Mouse (Mus musculus): ENCODE data around the gene Psmb3. TPM values are rescaled to one million over a fixed set of nuclear protein-coding genes. Genes with fewer than 3 reads are reported as not detected.

The Psmb3 gene
- polyA plus RNA-seq, 1 experiment from 2014 or later: 200 TPM

DNA sequence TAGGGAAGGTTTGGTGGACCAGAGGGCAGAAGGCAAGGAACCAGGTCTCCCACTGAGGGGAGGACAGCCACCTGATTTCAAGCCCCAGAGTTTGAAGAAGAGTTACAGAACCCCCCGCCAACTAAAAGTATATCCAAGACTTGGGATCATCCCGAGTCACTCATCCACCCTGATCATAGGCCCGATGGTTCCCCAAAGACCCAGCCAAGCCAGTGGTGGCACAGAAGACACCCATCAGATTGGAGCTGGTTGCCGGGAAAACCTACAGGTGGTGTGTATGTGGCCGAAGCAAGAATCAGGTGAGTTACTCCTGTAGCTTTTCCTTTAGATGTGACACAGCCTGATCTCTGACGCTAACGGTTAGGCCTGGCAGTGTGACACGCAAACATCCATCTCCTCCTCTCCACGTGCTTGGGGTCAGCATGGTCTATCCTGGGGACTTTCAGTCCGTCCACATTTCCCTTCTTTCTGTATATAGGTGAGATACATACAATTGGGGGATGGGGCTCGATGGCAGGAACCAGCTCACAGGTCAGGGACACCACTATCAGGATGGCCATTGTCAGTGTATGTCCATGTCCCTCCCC lies 16.8 kb upstream of the Psmb3 start:
- Histone ChIP-seq H3K36me3 (ENCODE audit: control insufficient read depth, insufficient read depth) (no peaks in the 10 kb centered on the region), H3K4me1 (ENCODE audit: control insufficient read depth, low read depth, low read length) (peaks cover 6% of the 10 kb centered on the region), H3K9me3 (replicated peaks; ENCODE audit: control insufficient read depth, low read length) (no peaks in the 10 kb centered on the region), H3K4me2 (ENCODE audit: low read depth, low read length) (peak overlapping the region; percentile 57), H3K4me3 (ENCODE audit: low read depth, low read length) (peak overlapping the region; percentile 36), H3K27ac (ENCODE audit: low read length) (no peak overlapping the region), H3K27me3 (ENCODE audit: control insufficient read depth, insufficient read depth, low read depth, low read length) (peaks cover 5% of the 10 kb centered on the region), H3K9ac (ENCODE audit: low read depth, low read length) (no peak overlapping the region; the same call in 1 of the 2 replicates)
- ATAC-seq (ENCODE audit: low read depth): no peak
- WGBS (ENCODE audit: insufficient replicate concordance): 47% methylated on average over 11 of the region's 11 CpGs

DNA sequence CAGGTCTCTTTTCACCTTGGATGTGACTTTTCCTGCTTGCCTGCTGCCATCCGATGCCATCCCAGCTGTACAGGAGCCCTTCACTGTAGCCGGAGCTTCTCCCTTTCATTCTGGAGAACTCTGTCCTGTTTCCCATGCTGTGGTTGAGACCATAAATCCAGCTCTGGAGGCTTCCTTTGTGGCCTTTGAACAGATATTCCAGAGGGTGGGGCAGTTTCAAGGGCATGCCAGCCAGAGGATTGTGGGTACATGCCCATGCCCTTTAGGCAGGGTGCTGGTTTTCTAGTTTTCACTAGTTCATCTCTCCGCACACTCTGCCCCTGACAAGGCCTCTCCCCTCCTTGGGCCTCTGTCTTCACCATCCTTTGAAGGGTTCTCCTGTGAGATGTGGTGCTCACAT lies 16.1 kb upstream of the Psmb3 start:
- H3K4me3 ChIP-seq (ENCODE audit: low read depth, low read length): no peak overlapping the region
- H3K9ac ChIP-seq (ENCODE audit: low read depth, low read length): no peak overlapping the region
- no peak overlapping the region for H3K27ac ChIP-seq (ENCODE audit: low read length)
- peaks cover 5% of the 10 kb centered on the region for H3K27me3 ChIP-seq (ENCODE audit: control insufficient read depth, insufficient read depth, low read depth, low read length)
- H3K9me3 ChIP-seq (replicated peaks; ENCODE audit: control insufficient read depth, low read length): no peaks in the 10 kb centered on the region
- H3K4me2 ChIP-seq (ENCODE audit: low read depth, low read length): no peak overlapping the region
- peaks cover 6% of the 10 kb centered on the region for H3K4me1 ChIP-seq (ENCODE audit: control insufficient read depth, low read depth, low read length)
- WGBS (ENCODE audit: insufficient replicate concordance): 75% methylated on average over 3 of the region's 3 CpGs
- ATAC-seq (ENCODE audit: low read depth): no peak
- H3K36me3 ChIP-seq (ENCODE audit: control insufficient read depth, insufficient read depth): no peaks in the 10 kb centered on the region

DNA sequence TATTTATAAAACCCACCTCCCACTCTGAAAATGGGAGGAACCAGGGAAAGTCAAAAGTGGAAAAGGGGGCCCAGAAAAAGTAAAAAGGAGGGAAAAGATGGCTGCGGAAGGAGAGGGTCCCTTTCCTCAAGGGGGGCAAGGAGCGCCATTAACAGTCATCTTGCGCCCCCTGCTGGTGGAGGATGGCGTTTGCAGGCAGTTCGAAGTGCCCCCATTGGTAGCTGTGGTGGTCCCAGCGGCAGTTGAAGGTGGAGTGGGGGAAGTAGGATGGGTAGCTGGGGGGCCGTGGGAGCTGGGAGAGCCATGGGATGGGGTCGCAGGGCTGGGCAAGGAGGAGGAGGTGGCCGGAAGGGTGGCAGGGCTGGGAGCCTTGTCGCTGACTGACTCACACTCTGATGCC lies 13.3 kb upstream of the Psmb3 start:
- no peak overlapping the region for H3K9ac ChIP-seq (ENCODE audit: low read depth, low read length)
- peaks cover 6% of the 10 kb centered on the region for H3K4me1 ChIP-seq (ENCODE audit: control insufficient read depth, low read depth, low read length)
- no peak overlapping the region for H3K4me2 ChIP-seq (ENCODE audit: low read depth, low read length)
- H3K27me3 ChIP-seq (ENCODE audit: control insufficient read depth, insufficient read depth, low read depth, low read length): peaks cover 5% of the 10 kb centered on the region
- H3K27ac ChIP-seq (ENCODE audit: low read length): no peak overlapping the region
- 19% methylated on average over 10 of the region's 10 CpGs for WGBS (ENCODE audit: insufficient replicate concordance)
- no peak overlapping the region for H3K4me3 ChIP-seq (ENCODE audit: low read depth, low read length)
- no peaks in the 10 kb centered on the region for H3K9me3 ChIP-seq (replicated peaks; ENCODE audit: control insufficient read depth, low read length)
- H3K36me3 ChIP-seq (ENCODE audit: control insufficient read depth, insufficient read depth): no peaks in the 10 kb centered on the region
- no peak for ATAC-seq (ENCODE audit: low read depth)

DNA sequence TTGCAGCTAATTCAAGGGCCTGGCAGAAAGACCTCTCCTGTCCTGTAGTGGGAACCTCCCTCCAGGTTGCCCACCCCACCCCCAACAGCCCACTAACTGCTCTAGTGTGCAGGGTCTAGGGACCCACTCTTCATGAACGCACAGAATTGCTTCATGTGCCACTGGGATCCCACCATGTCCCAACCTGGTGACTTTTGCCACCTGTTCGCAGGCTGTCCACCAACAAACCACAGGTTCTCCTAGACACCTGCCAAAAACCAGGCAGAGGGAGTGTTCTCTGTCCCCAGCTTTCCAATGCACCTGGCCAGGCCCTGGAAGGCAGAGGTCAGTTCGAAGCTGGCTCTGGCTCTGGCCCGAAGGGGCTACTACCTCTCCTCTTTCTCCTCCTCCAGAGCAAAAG lies 8.8 kb upstream of the Psmb3 start:
- Histone ChIP-seq H3K4me1 (ENCODE audit: control insufficient read depth, low read depth, low read length) (peaks cover 3% of the 10 kb centered on the region; the same call in 1 of the 2 replicates), H3K27ac (ENCODE audit: low read length) (no peak overlapping the region), H3K36me3 (ENCODE audit: control insufficient read depth, insufficient read depth) (no peaks in the 10 kb centered on the region), H3K27me3 (ENCODE audit: control insufficient read depth, insufficient read depth, low read depth, low read length) (peaks cover 18% of the 10 kb centered on the region), H3K4me2 (ENCODE audit: low read depth, low read length) (no peak overlapping the region), H3K9me3 (replicated peaks; ENCODE audit: control insufficient read depth, low read length) (no peaks in the 10 kb centered on the region), H3K9ac (ENCODE audit: low read depth, low read length) (no peak overlapping the region), H3K4me3 (ENCODE audit: low read depth, low read length) (no peak overlapping the region)
- no peak for ATAC-seq (ENCODE audit: low read depth)
- WGBS (ENCODE audit: insufficient replicate concordance): 67% methylated on average over 4 of the region's 4 CpGs

DNA sequence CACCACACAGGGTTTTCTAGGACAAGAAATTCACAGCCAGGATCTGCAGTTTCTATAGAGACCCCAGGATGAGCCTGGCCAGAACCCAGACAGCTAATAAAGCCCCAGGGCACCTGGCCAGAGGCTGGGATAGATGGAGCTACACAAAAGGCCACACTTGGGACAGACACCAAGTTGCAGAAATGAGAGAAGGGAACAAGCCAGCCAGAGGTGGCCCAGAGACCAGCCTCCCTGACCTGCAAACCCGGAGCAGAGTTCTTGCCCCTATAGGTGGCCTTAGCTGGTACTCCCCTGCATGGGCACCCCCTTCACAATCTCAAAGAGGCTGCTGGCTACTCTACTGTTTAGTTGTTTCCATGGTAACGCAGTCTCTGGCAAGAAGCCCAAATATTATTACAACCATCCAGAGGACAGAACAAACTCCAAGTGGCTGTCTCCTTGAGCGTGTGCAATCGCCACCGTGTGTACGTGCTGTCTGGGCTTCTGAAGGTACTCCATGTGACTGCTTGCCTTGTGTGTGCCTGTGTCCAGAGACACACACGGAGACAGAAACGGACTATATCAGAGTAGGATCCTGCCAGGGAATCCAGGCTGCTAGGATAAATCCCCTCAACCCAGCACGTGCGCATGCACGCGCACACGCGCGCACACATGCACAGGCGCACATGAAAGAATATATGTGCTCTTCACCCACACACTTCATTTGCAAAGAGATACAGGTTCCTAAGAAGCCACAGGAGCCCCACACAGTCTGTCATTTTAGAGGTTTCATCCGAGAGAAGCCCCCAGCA lies 8.1 kb upstream of the Psmb3 start:
- 75% methylated on average over 17 of the region's 17 CpGs for WGBS (ENCODE audit: insufficient replicate concordance)
- Histone ChIP-seq H3K36me3 (ENCODE audit: control insufficient read depth, insufficient read depth) (no peaks in the 10 kb centered on the region), H3K4me2 (ENCODE audit: low read depth, low read length) (no peak overlapping the region), H3K9me3 (replicated peaks; ENCODE audit: control insufficient read depth, low read length) (no peaks in the 10 kb centered on the region), H3K4me3 (ENCODE audit: low read depth, low read length) (no peak overlapping the region), H3K27me3 (ENCODE audit: control insufficient read depth, insufficient read depth, low read depth, low read length) (peaks cover 25% of the 10 kb centered on the region), H3K27ac (ENCODE audit: low read length) (0 out of 2 replicates have a peak overlapping the region, but pooled peaks have one; percentile 22), H3K9ac (ENCODE audit: low read depth, low read length) (no peak overlapping the region), H3K4me1 (ENCODE audit: control insufficient read depth, low read depth, low read length) (peaks cover 3% of the 10 kb centered on the region; the same call in 1 of the 2 replicates)
- peak; percentile 68 for ATAC-seq (ENCODE audit: low read depth)

DNA sequence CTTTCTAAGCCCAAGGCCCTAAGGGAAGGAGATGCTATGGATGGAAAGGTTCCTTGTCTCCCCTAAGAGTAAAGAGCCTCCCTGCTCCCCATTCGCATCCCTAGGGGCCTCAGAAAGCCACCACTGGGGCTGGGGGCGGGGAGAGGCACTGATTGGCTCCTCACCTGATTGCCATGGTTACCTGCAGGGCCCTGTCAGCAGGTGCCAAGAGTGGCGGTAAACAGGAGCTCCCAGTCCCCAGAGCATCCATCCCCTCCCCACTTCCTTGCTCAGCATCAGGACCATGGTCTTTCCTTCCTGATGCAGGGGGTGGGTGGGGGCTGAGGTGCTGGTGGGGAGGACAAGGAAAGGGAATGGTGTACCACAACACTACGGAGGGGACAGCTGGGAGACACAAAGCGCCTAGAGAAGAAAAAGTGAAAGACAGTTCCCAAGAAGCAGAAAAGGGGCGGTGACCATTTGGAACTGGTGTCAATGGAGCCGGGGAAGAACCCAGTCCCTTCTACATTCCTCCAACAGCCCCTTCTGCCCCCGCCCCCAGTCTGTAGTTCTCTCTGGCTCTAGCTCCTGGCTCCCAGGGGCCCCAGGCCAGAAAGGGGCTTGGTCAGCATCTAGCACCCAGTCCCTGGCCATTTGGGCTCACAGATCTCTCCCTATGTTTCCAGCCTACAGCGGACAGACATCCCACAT lies 7.3 kb upstream of the Psmb3 start:
- no peak overlapping the region for H3K4me3 ChIP-seq (ENCODE audit: low read depth, low read length)
- peaks cover 33% of the 10 kb centered on the region for H3K27me3 ChIP-seq (ENCODE audit: control insufficient read depth, insufficient read depth, low read depth, low read length)
- H3K9ac ChIP-seq (ENCODE audit: low read depth, low read length): no peak overlapping the region
- H3K4me1 ChIP-seq (ENCODE audit: control insufficient read depth, low read depth, low read length): peaks cover 3% of the 10 kb centered on the region; the same call in 1 of the 2 replicates
- H3K27ac ChIP-seq (ENCODE audit: low read length): 0 out of 2 replicates have a peak overlapping the region, but pooled peaks have one; percentile 22
- no peak for ATAC-seq (ENCODE audit: low read depth)
- H3K9me3 ChIP-seq (replicated peaks; ENCODE audit: control insufficient read depth, low read length): no peaks in the 10 kb centered on the region
- 59% methylated on average over 9 of the region's 9 CpGs for WGBS (ENCODE audit: insufficient replicate concordance)
- no peaks in the 10 kb centered on the region for H3K36me3 ChIP-seq (ENCODE audit: control insufficient read depth, insufficient read depth)
- no peak overlapping the region for H3K4me2 ChIP-seq (ENCODE audit: low read depth, low read length)

DNA sequence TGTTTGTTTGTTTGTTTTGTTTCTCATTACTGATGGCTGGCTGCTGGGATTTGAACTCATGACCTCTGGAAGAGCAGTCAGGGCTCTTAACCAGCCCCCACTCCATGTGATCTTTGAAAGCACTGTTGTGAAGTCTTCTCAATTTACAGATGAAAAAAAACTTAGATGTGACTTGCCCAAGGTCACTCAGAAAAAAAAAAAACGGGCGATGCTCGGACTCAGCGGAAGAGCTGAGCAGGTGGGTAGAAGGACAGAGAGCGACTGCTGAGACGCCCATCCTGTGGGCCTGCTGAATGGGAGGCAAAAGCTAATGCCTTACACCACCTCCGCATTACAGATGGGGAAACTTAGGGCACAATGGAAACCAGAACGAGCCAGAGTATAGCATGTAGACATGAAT lies 6.5 kb upstream of the Psmb3 start:
- Histone ChIP-seq H3K9me3 (replicated peaks; ENCODE audit: control insufficient read depth, low read length) (no peaks in the 10 kb centered on the region), H3K9ac (ENCODE audit: low read depth, low read length) (no peak overlapping the region), H3K36me3 (ENCODE audit: control insufficient read depth, insufficient read depth) (no peaks in the 10 kb centered on the region), H3K4me2 (ENCODE audit: low read depth, low read length) (no peak overlapping the region), H3K4me3 (ENCODE audit: low read depth, low read length) (no peak overlapping the region), H3K27ac (ENCODE audit: low read length) (no peak overlapping the region), H3K27me3 (ENCODE audit: control insufficient read depth, insufficient read depth, low read depth, low read length) (peaks cover 41% of the 10 kb centered on the region), H3K4me1 (ENCODE audit: control insufficient read depth, low read depth, low read length) (peaks cover 3% of the 10 kb centered on the region)
- ATAC-seq (ENCODE audit: low read depth): no peak
- 70% methylated on average over 8 of the region's 8 CpGs for WGBS (ENCODE audit: insufficient replicate concordance)

DNA sequence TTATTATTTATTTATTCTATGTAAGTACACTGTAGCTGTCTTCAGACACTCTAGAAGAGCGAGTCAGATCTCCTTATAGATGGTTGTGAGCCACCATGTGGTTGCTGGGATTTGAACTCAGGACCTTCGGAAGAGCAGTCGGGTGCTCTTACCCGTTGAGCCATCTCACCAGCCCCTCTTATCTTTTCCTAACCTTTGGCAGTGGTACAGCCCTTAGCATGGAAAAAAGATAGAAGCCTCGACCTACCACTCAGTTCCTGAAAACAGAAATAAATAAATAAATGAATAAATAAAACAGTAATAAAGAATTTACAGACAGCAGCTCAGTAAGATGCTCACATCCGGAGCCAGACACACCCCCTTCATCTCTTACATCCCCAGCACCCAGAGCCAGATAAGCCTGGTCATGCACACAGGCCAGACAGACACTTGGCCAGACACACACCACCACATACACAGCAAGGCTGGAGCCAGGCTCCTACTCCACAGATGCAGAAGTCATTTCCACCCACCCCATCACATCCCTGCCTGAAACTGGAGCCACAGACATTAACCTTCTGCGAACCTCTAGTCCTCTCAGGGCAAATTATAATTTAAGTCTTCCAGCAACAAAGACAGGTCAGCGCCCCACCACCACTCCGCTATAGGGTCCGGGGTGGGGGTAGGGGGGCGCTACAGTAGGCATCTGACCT lies 5.9 kb upstream of the Psmb3 start:
- no peaks in the 10 kb centered on the region for H3K36me3 ChIP-seq (ENCODE audit: control insufficient read depth, insufficient read depth)
- no peaks in the 10 kb centered on the region for H3K9me3 ChIP-seq (replicated peaks; ENCODE audit: control insufficient read depth, low read length)
- 53% methylated on average over 11 of the region's 11 CpGs for WGBS (ENCODE audit: insufficient replicate concordance)
- H3K4me3 ChIP-seq (ENCODE audit: low read depth, low read length): no peak overlapping the region
- peaks cover 8% of the 10 kb centered on the region for H3K4me1 ChIP-seq (ENCODE audit: control insufficient read depth, low read depth, low read length)
- H3K9ac ChIP-seq (ENCODE audit: low read depth, low read length): no peak overlapping the region
- H3K4me2 ChIP-seq (ENCODE audit: low read depth, low read length): peak overlapping the region; percentile 70; the same call in 1 of the 2 replicates
- no peak for ATAC-seq (ENCODE audit: low read depth)
- H3K27ac ChIP-seq (ENCODE audit: low read length): no peak overlapping the region
- peaks cover 46% of the 10 kb centered on the region for H3K27me3 ChIP-seq (ENCODE audit: control insufficient read depth, insufficient read depth, low read depth, low read length)

All from liver, embryonic 16.5 days (tissue).